Mouse (Mus musculus) lung, embryonic 16.5 days (tissue): ENCODE measurements at regions not wholly inside any gene's neighbourhood (a gene's known extent, or its start where the extent isn't known, plus 50 kb on each side); places are given as distances from the start of the nearest gene placed in this dataset.
"Not testable (repeated sequence)": the region's sequence is repeated elsewhere in the genome, so short reads cannot be mapped to it uniquely, and the experiment has no call there.

Experiments
- ATAC-seq: fragments of 200-750 bp; cut with Nextera tagmentation; 2 replicates; pipeline ENCODE4 v1.8.0; 2017; ENCODE audit warnings: low read depth, mild to moderate bottlenecking, moderate library complexity
- H3K27ac ChIP-seq: fragments of 300-500 bp; sonication (generic); 2 replicates; pipeline ENCODE4 v1.5.1; 2014; ENCODE audit warnings: mild to moderate bottlenecking, control low read depth, low read length
- H3K27me3 ChIP-seq: fragments of 300-500 bp; sonication (generic); 2 replicates; pipeline ENCODE4 v1.6.1; 2014; ENCODE audit warnings: low read depth, low read length, mixed read lengths; ENCODE audit not compliant: control insufficient read depth, insufficient read depth
- H3K36me3 ChIP-seq: fragments of 300-500 bp; sonication (generic); 2 replicates; pipeline ENCODE4 v1.6.1; 2014; ENCODE audit warnings: low read length; ENCODE audit not compliant: control insufficient read depth, insufficient read depth
- H3K4me1 ChIP-seq: fragments of 300-500 bp; sonication (generic); replicated peaks from 2 replicates; pipeline ENCODE4 v1.6.1; 2014; ENCODE audit warnings: low read length, mixed read lengths; ENCODE audit not compliant: control insufficient read depth, insufficient read depth
- H3K4me2 ChIP-seq: fragments of 300-500 bp; sonication (generic); 2 replicates; pipeline ENCODE4 v1.6.1; 2014; ENCODE audit warnings: low read depth, low read length, control low read depth
- H3K4me3 ChIP-seq: fragments of 300-500 bp; sonication (generic); 2 replicates; pipeline ENCODE4 v1.5.1; 2014; ENCODE audit warnings: mild to moderate bottlenecking, low read length, control low read depth
- H3K9ac ChIP-seq: fragments of 300-500 bp; sonication (generic); 2 replicates; pipeline ENCODE4 v1.6.1; 2014; ENCODE audit warnings: low read length, control low read depth
- H3K9me3 ChIP-seq: fragments of 300-500 bp; sonication (generic); 2 replicates; pipeline ENCODE4 v1.6.1; 2016; ENCODE audit warnings: low read length; ENCODE audit not compliant: control insufficient read depth
- WGBS: fragments of 180-500 bp; shearing (Covaris S2); extraction: QIAGEN DNeasy Blood & Tissue Kit; methylation state at CpG from one replicate; pipeline ENCODE4 v1.1.7; 2014; 5-methylcytosine and 5-hydroxymethylcytosine counted together

- WGBS: 80% methylated on average over 2 of the region's 2 CpGs
Observed at GRCm38 (mm10) chr12:40935098-40935759, 88.7 kb upstream of the Immp2l start.

GRCm38 (mm10) chr12:40937037-40937436 lies 86.9 kb upstream of the Immp2l start:
- no peak overlapping the region for H3K27ac ChIP-seq
- no peak for ATAC-seq
- 44% methylated on average over 4 of the region's 4 CpGs for WGBS

More at GRCm38 (mm10) chr12:40935098-40935759, 88.7 kb upstream of the Immp2l start:
- Histone ChIP-seq H3K4me2 (no peak overlapping the region), H3K36me3 (no peaks in the 10 kb centered on the region), H3K27ac (no peak overlapping the region), H3K9me3 (no peaks in the 10 kb centered on the region), H3K27me3 (no peaks in the 10 kb centered on the region), H3K4me1 (no peaks in the 10 kb centered on the region), H3K9ac (no peak overlapping the region), H3K4me3 (no peak overlapping the region)
- no peak for ATAC-seq

GRCm38 (mm10) chr12:40946888-40947287 lies 77.0 kb upstream of the Immp2l start:
- H3K27me3 ChIP-seq: no peaks in the 10 kb centered on the region
- no peak for ATAC-seq
- no peaks in the 10 kb centered on the region for H3K36me3 ChIP-seq
- H3K4me1 ChIP-seq: no peaks in the 10 kb centered on the region
- no peak overlapping the region for H3K4me3 ChIP-seq
- H3K9ac ChIP-seq: no peak overlapping the region
- H3K27ac ChIP-seq: no peak overlapping the region
- H3K9me3 ChIP-seq: no peaks in the 10 kb centered on the region
- no peak overlapping the region for H3K4me2 ChIP-seq
- WGBS: 67% methylated on average over 6 of the region's 6 CpGs

More at GRCm38 (mm10) chr12:40937037-40937436, 86.9 kb upstream of the Immp2l start:
- Histone ChIP-seq H3K36me3 (no peaks in the 10 kb centered on the region), H3K4me1 (no peaks in the 10 kb centered on the region), H3K4me2 (no peak overlapping the region), H3K4me3 (no peak overlapping the region), H3K27me3 (no peaks in the 10 kb centered on the region), H3K9me3 (no peaks in the 10 kb centered on the region), H3K9ac (no peak overlapping the region)

- 56% methylated on average over 3 of the region's 3 CpGs for WGBS
- ATAC-seq: no peak
- H3K36me3 ChIP-seq: no peaks in the 10 kb centered on the region
- no peaks in the 10 kb centered on the region for H3K9me3 ChIP-seq
- no peaks in the 10 kb centered on the region for H3K4me1 ChIP-seq
- no peaks in the 10 kb centered on the region for H3K27me3 ChIP-seq
- H3K27ac ChIP-seq: no peak overlapping the region
- no peak overlapping the region for H3K9ac ChIP-seq
- H3K4me2 ChIP-seq: no peak overlapping the region
- H3K4me3 ChIP-seq: no peak overlapping the region
Observed at GRCm38 (mm10) chr12:40949580-40949979, 74.3 kb upstream of the Immp2l start.

- H3K9me3 ChIP-seq: no peaks in the 10 kb centered on the region
- no peaks in the 10 kb centered on the region for H3K36me3 ChIP-seq
- H3K27ac ChIP-seq: no peak overlapping the region
- no peak for ATAC-seq
- H3K27me3 ChIP-seq: no peaks in the 10 kb centered on the region
- WGBS: 57% methylated on average over 3 of the region's 3 CpGs
- H3K4me1 ChIP-seq: no peaks in the 10 kb centered on the region
- H3K4me2 ChIP-seq: no peak overlapping the region
- H3K9ac ChIP-seq: no peak overlapping the region
- no peak overlapping the region for H3K4me3 ChIP-seq
Observed at GRCm38 (mm10) chr12:40958536-40958935, 65.4 kb upstream of the Immp2l start.

GRCm38 (mm10) chr12:40964996-40965395 lies 58.9 kb upstream of the Immp2l start:
- no peak overlapping the region for H3K27ac ChIP-seq
- ATAC-seq: no peak
- H3K9ac ChIP-seq: no peak overlapping the region
- H3K36me3 ChIP-seq: no peaks in the 10 kb centered on the region
- no peak overlapping the region for H3K4me3 ChIP-seq
- 60% methylated on average over 2 of the region's 2 CpGs for WGBS
- no peaks in the 10 kb centered on the region for H3K27me3 ChIP-seq
- H3K9me3 ChIP-seq: no peaks in the 10 kb centered on the region
- no peak overlapping the region for H3K4me2 ChIP-seq
- H3K4me1 ChIP-seq: no peaks in the 10 kb centered on the region

GRCm38 (mm10) chr12:40966308-40966707 lies 57.6 kb upstream of the Immp2l start:
- Histone ChIP-seq H3K9me3 (no peaks in the 10 kb centered on the region), H3K27ac (no peak overlapping the region), H3K27me3 (no peaks in the 10 kb centered on the region), H3K4me1 (no peaks in the 10 kb centered on the region), H3K4me2 (no peak overlapping the region), H3K9ac (no peak overlapping the region), H3K36me3 (no peaks in the 10 kb centered on the region), H3K4me3 (no peak overlapping the region)
- ATAC-seq: no peak
- 91% methylated on average over 2 of the region's 2 CpGs for WGBS

- H3K27me3 ChIP-seq, ATAC-seq, H3K36me3 ChIP-seq, H3K4me1 ChIP-seq, H3K4me2 ChIP-seq, H3K4me3 ChIP-seq, H3K27ac ChIP-seq, H3K9me3 ChIP-seq, H3K9ac ChIP-seq: not testable (repeated sequence)
- 62% methylated on average over 6 of the region's 6 CpGs for WGBS
Observed at GRCm38 (mm10) chr12:40966723-40967122, 57.2 kb upstream of the Immp2l start.

- Histone ChIP-seq H3K36me3 (no peaks in the 10 kb centered on the region), H3K4me1 (no peaks in the 10 kb centered on the region), H3K4me3 (no peak overlapping the region), H3K9ac (no peak overlapping the region), H3K4me2 (no peak overlapping the region), H3K27me3 (no peaks in the 10 kb centered on the region), H3K27ac (no peak overlapping the region), H3K9me3 (no peaks in the 10 kb centered on the region)
- 82% methylated on average over 3 of the region's 3 CpGs for WGBS
- no peak for ATAC-seq
Observed at GRCm38 (mm10) chr12:40972844-40973243, 51.0 kb upstream of the Immp2l start.
